Mouse (Mus musculus): ENCODE data around the gene Rhpn2. TPM values are rescaled to one million over a fixed set of nuclear protein-coding genes. Genes with fewer than 3 reads are reported as not detected.

Gene Rhpn2
- polyA plus RNA-seq, 1 experiment from 2014 or later = 16.3 TPM

GRCm38 (mm10) chr7:35342498-35342897 lies 8.5 kb downstream of the Rhpn2 start:
- Histone ChIP-seq H3K4me2 (replicated peaks; ENCODE audit: low read depth, low read length) (no peak overlapping the region), H3K27ac (ENCODE audit: low read length) (no peak overlapping the region), H3K9ac (replicated peaks; ENCODE audit: low read length) (no peak overlapping the region), H3K27me3 (ENCODE audit: insufficient read depth, low read length) (no peaks in the 10 kb centered on the region), H3K36me3 (ENCODE audit: insufficient read depth, low read length) (no peaks in the 10 kb centered on the region), H3K9me3 (ENCODE audit: low read length) (no peaks in the 10 kb centered on the region), H3K4me1 (ENCODE audit: insufficient read depth, low read length) (peaks cover 5% of the 10 kb centered on the region; the same call in 1 of the 2 replicates), H3K4me3 (ENCODE audit: low read length) (no peak overlapping the region)
- 68% methylated on average over 4 of the region's 4 CpGs for WGBS
- no peak for ATAC-seq (ENCODE audit: low FRiP score, low TSS enrichment)

- Histone ChIP-seq H3K4me1 (ENCODE audit: insufficient read depth, low read length) (peaks cover 10% of the 10 kb centered on the region; the same call in 1 of the 2 replicates), H3K27me3 (ENCODE audit: insufficient read depth, low read length) (no peaks in the 10 kb centered on the region), H3K4me2 (replicated peaks; ENCODE audit: low read depth, low read length) (no peak overlapping the region), H3K4me3 (ENCODE audit: low read length) (no peak overlapping the region), H3K9me3 (ENCODE audit: low read length) (no peaks in the 10 kb centered on the region), H3K9ac (replicated peaks; ENCODE audit: low read length) (no peak overlapping the region), H3K27ac (ENCODE audit: low read length) (no peak overlapping the region), H3K36me3 (ENCODE audit: insufficient read depth, low read length) (no peaks in the 10 kb centered on the region)
- no peak for ATAC-seq (ENCODE audit: low FRiP score, low TSS enrichment)
- WGBS = 96% methylated on average over 5 of the region's 5 CpGs
Observed at GRCm38 (mm10) chr7:35344785-35345330, 10.9 kb downstream of the Rhpn2 start.

DNA sequence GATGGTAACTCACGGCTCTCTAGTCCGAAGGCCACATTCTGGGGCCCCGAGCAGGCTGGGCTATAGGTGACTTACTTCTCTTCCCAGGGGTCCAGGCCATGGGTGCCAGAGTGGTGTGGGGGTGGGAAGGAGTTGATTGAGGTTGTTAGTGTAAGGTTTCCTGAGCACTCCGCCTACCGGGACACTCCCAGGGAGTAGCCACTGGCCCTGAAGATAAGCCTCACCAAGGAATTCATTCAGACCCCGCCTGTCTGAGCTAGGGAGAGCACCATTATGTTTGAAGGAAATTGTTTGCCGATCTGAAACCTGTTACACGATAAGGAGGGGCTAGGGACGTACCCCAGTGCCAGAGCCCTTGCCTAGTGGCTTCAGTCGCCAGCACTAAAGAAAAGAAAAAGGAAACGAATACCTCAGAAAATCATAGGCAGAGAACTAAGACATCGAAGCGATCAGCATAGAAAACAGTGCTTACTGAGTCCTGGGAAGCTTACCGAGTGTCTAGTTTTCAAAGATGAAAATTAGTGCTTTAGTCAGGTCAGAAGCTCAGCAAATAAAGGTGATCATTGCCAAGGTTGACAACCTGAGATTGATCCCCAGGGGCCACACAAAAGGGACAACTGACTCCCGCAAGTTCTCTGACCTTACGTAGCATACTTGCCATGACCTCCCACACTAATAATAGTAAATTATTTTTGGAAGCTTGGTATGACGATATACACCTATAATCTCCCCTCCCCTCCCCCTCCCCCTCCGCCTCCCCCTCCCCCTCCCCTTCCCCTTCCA lies 14.1 kb downstream of the Rhpn2 start:
- no peak overlapping the region for H3K4me3 ChIP-seq (ENCODE audit: low read length)
- H3K27ac ChIP-seq (ENCODE audit: low read length) = no peak overlapping the region
- no peaks in the 10 kb centered on the region for H3K27me3 ChIP-seq (ENCODE audit: insufficient read depth, low read length)
- peak; percentile 51; the same call in 1 of the 2 replicates for ATAC-seq (ENCODE audit: low FRiP score, low TSS enrichment)
- WGBS = 55% methylated on average over 18 of the region's 18 CpGs
- peaks cover 7% of the 10 kb centered on the region; the same call in 1 of the 2 replicates for H3K4me1 ChIP-seq (ENCODE audit: insufficient read depth, low read length)
- H3K4me2 ChIP-seq (replicated peaks; ENCODE audit: low read depth, low read length) = no peak overlapping the region
- no peaks in the 10 kb centered on the region for H3K36me3 ChIP-seq (ENCODE audit: insufficient read depth, low read length)
- H3K9ac ChIP-seq (replicated peaks; ENCODE audit: low read length) = no peak overlapping the region
- H3K9me3 ChIP-seq (ENCODE audit: low read length) = no peaks in the 10 kb centered on the region

DNA sequence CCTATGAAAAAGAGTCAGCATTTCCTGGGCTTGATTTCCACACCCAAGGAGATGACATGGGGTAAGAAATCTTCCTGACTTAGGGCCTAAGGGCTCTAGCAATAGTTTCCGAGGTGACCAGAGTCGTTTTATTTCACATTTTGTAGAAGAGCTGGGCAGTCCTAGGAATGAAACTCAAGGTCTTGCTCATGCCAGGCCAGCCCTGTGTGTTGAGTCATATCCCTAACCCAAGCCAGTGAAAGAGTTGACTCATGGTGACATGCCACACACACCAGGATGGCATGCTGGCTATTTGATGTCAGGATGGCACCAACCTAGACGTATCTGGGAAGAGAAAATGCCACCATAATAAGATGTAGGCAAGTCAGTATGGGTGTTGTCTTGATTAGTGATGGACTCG lies 15.1 kb downstream of the Rhpn2 start:
- Histone ChIP-seq H3K4me1 (ENCODE audit: insufficient read depth, low read length) (peaks cover 7% of the 10 kb centered on the region; the same call in 1 of the 2 replicates), H3K9me3 (ENCODE audit: low read length) (no peaks in the 10 kb centered on the region), H3K36me3 (ENCODE audit: insufficient read depth, low read length) (peaks cover 2% of the 10 kb centered on the region; the same call in 1 of the 2 replicates), H3K27me3 (ENCODE audit: insufficient read depth, low read length) (no peaks in the 10 kb centered on the region), H3K4me3 (ENCODE audit: low read length) (no peak overlapping the region), H3K27ac (ENCODE audit: low read length) (no peak overlapping the region), H3K4me2 (replicated peaks; ENCODE audit: low read depth, low read length) (no peak overlapping the region), H3K9ac (replicated peaks; ENCODE audit: low read length) (no peak overlapping the region)
- no peak for ATAC-seq (ENCODE audit: low FRiP score, low TSS enrichment)
- 89% methylated on average over 4 of the region's 4 CpGs for WGBS

- Histone ChIP-seq H3K9me3 (ENCODE audit: low read length) (no peaks in the 10 kb centered on the region), H3K4me2 (replicated peaks; ENCODE audit: low read depth, low read length) (no peak overlapping the region), H3K27me3 (ENCODE audit: insufficient read depth, low read length) (no peaks in the 10 kb centered on the region), H3K4me1 (ENCODE audit: insufficient read depth, low read length) (peaks cover 7% of the 10 kb centered on the region; the same call in 1 of the 2 replicates), H3K27ac (ENCODE audit: low read length) (0 out of 2 replicates have a peak overlapping the region, but pooled peaks have one; percentile 23), H3K4me3 (ENCODE audit: low read length) (no peak overlapping the region), H3K36me3 (ENCODE audit: insufficient read depth, low read length) (peaks cover 3% of the 10 kb centered on the region; the same call in 1 of the 2 replicates), H3K9ac (replicated peaks; ENCODE audit: low read length) (no peak overlapping the region)
- 83% methylated on average over 8 of the region's 8 CpGs for WGBS
- ATAC-seq (ENCODE audit: low FRiP score, low TSS enrichment) = no peak
Observed at GRCm38 (mm10) chr7:35349886-35350684, 16.1 kb downstream of the Rhpn2 start.

DNA sequence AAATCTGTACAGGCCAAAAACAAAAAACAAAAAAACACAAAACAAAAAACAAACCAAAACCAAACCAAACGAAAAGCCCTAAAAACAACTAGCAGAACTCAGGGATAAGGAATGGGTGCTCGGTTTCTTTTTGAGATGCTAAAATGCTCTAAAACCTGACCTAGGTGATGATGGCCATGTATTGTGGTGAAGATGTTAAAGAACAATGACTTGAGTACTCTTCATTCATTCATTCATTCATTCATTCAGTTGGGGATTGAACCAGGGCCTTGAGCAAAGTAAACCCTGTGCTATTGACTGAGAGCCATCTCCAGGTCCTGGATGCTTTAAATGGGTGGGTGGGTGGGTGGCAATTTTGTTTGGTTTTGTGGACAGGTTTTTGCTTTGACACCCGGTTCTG lies 17.2 kb downstream of the Rhpn2 start:
- Histone ChIP-seq H3K9me3 (ENCODE audit: low read length) (no peaks in the 10 kb centered on the region), H3K4me3 (ENCODE audit: low read length) (no peak overlapping the region), H3K4me1 (ENCODE audit: insufficient read depth, low read length) (peaks cover 13% of the 10 kb centered on the region), H3K4me2 (replicated peaks; ENCODE audit: low read depth, low read length) (no peak overlapping the region), H3K9ac (replicated peaks; ENCODE audit: low read length) (no peak overlapping the region), H3K27me3 (ENCODE audit: insufficient read depth, low read length) (no peaks in the 10 kb centered on the region), H3K36me3 (ENCODE audit: insufficient read depth, low read length) (peaks cover 3% of the 10 kb centered on the region; the same call in 1 of the 2 replicates), H3K27ac (ENCODE audit: low read length) (no peak overlapping the region)
- WGBS = 85% methylated on average over 3 of the region's 3 CpGs
- no peak for ATAC-seq (ENCODE audit: low FRiP score, low TSS enrichment)

DNA sequence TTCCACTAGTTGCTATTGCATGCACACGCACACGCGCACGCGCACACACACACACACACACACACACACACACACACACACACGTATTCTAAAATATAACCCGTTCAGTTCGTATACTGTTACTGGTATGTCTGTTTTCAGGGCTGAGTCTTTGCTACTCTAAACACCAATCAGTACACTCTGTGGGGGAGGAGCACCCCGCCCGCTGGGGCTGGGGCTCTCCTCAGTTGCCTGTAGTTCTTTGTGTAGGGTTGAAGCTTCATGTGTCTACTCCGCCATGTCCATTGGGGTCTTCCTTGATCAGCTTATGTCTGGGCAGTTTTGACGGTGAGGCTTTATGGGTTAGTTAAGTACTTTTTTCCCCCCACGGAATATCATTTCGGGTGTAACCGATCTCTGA lies 19.3 kb downstream of the Rhpn2 start:
- H3K4me1 ChIP-seq (ENCODE audit: insufficient read depth, low read length) = peaks cover 5% of the 10 kb centered on the region
- H3K27me3 ChIP-seq (ENCODE audit: insufficient read depth, low read length) = no peaks in the 10 kb centered on the region
- H3K27ac ChIP-seq (ENCODE audit: low read length) = no peak overlapping the region
- 92% methylated on average over 15 of the region's 15 CpGs for WGBS
- H3K9ac ChIP-seq (replicated peaks; ENCODE audit: low read length) = no peak overlapping the region
- no peak for ATAC-seq (ENCODE audit: low FRiP score, low TSS enrichment)
- H3K4me3 ChIP-seq (ENCODE audit: low read length) = no peak overlapping the region
- peaks cover 3% of the 10 kb centered on the region; the same call in 1 of the 2 replicates for H3K36me3 ChIP-seq (ENCODE audit: insufficient read depth, low read length)
- H3K9me3 ChIP-seq (ENCODE audit: low read length) = no peaks in the 10 kb centered on the region
- no peak overlapping the region for H3K4me2 ChIP-seq (replicated peaks; ENCODE audit: low read depth, low read length)

DNA sequence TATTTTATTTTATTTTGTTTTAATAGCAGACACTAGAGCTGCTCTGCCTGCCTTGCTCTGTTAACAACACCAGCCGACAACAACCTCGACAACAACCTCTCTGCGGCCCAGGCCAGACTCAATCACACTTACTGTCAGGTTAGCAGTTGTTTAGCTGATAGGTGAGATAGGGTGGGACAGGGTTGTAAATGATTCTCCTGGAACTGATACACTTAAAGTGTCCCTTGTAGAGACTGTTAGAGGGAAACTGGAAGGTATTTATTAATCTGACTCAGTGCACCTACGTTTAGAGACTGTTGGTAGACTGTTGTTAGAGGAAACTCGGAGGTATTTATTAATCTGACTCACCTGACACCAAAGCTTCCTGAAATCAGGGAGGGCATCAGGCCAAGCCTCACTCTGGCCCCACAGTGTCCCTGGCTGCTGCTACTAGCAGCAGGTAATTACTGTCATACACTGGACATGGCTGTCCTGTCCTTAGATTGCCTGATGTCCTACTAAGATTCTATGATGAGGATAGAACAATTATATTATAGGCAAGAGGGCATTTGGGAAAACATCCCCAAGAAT lies 21.4 kb downstream of the Rhpn2 start:
- 56% methylated on average over 5 of the region's 5 CpGs for WGBS
- Histone ChIP-seq H3K4me3 (ENCODE audit: low read length) (no peak overlapping the region), H3K9ac (replicated peaks; ENCODE audit: low read length) (no peak overlapping the region), H3K27me3 (ENCODE audit: insufficient read depth, low read length) (no peaks in the 10 kb centered on the region), H3K36me3 (ENCODE audit: insufficient read depth, low read length) (peaks cover 3% of the 10 kb centered on the region; the same call in 1 of the 2 replicates), H3K4me1 (ENCODE audit: insufficient read depth, low read length) (peaks cover 9% of the 10 kb centered on the region), H3K4me2 (replicated peaks; ENCODE audit: low read depth, low read length) (no peak overlapping the region), H3K27ac (ENCODE audit: low read length) (0 out of 2 replicates have a peak overlapping the region, but pooled peaks have one; percentile 49), H3K9me3 (ENCODE audit: low read length) (no peaks in the 10 kb centered on the region)
- peak; percentile 53; the same call in 1 of the 2 replicates for ATAC-seq (ENCODE audit: low FRiP score, low TSS enrichment)

DNA sequence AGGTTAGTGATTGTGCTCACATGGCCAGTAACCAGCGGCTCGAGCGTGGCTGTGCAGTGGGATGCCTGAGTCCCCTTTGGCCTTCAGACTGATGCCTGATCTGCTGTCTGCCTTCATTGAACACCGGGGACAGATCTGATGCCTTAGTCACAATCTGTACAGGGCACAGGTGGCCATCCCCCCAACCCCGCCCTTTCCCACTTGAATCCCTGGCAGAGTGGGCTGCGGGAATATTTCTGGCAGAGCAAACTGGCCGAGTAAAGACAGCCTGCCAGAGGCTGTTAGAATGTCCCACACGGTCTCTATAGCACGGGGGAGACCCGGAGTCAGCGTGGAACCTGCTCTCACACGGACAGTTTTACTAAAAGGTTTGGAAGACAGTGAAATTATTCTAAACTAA lies 23.7 kb downstream of the Rhpn2 start:
- Histone ChIP-seq H3K36me3 (ENCODE audit: insufficient read depth, low read length) (peaks cover 3% of the 10 kb centered on the region; the same call in 1 of the 2 replicates), H3K4me3 (ENCODE audit: low read length) (no peak overlapping the region), H3K27me3 (ENCODE audit: insufficient read depth, low read length) (no peaks in the 10 kb centered on the region), H3K4me2 (replicated peaks; ENCODE audit: low read depth, low read length) (no peak overlapping the region), H3K4me1 (ENCODE audit: insufficient read depth, low read length) (peaks cover 20% of the 10 kb centered on the region), H3K9me3 (ENCODE audit: low read length) (no peaks in the 10 kb centered on the region), H3K27ac (ENCODE audit: low read length) (no peak overlapping the region), H3K9ac (replicated peaks; ENCODE audit: low read length) (no peak overlapping the region)
- 83% methylated on average over 12 of the region's 12 CpGs for WGBS
- no peak for ATAC-seq (ENCODE audit: low FRiP score, low TSS enrichment)

Measured in kidney, embryonic 16.5 days (tissue).